Mouse (Mus musculus) liver (tissue): Measurements from ENCODE around the gene Limk2.

ENCODE experiments used
- DNase-seq: peaks from one replicate; pipeline ENCODE4 v3.0.0-alpha.2; 2020; ENCODE audit warnings: mixed read lengths

Limk2 gene

GRCm38 (mm10) chr11:3370162-3370561 is 38.8 kb downstream of the Limk2 start:
- DNase-seq = no peak

GRCm38 (mm10) chr11:3369449-3369848 is 39.5 kb downstream of the Limk2 start:
- no peak for DNase-seq

- DNase-seq = no peak
Observed at GRCm38 (mm10) chr11:3368983-3369382, 40.0 kb downstream of the Limk2 start.

- DNase-seq = no peak
Observed at GRCm38 (mm10) chr11:3366411-3366810, 42.6 kb downstream of the Limk2 start.

- DNase-seq = no peak
Observed at GRCm38 (mm10) chr11:3362854-3363253, 46.1 kb downstream of the Limk2 start.

- DNase-seq = no peak
Observed at GRCm38 (mm10) chr11:3352990-3353585, 55.9 kb downstream of the Limk2 start.

GRCm38 (mm10) chr11:3352131-3352530 is 56.9 kb downstream of the Limk2 start:
- DNase-seq = no peak

GRCm38 (mm10) chr11:3349343-3349695 is 59.7 kb downstream of the Limk2 start:
- no peak for DNase-seq

GRCm38 (mm10) chr11:3348576-3349342 is 60.2 kb downstream of the Limk2 start:
- peak; percentile 55 for DNase-seq

- DNase-seq = no peak
Observed at GRCm38 (mm10) chr11:3347835-3348195, 61.2 kb downstream of the Limk2 start.

GRCm38 (mm10) chr11:3347091-3347834 is 61.7 kb downstream of the Limk2 start:
- DNase-seq = peak; percentile 85

GRCm38 (mm10) chr11:3346351-3346750 is 62.6 kb downstream of the Limk2 start:
- no peak for DNase-seq

GRCm38 (mm10) chr11:3344916-3345315 is 64.1 kb downstream of the Limk2 start:
- DNase-seq = no peak

- DNase-seq = no peak
Observed at GRCm38 (mm10) chr11:3341476-3341875, 67.5 kb downstream of the Limk2 start.

GRCm38 (mm10) chr11:3337961-3338360 is 71.0 kb downstream of the Limk2 start:
- no peak for DNase-seq

- DNase-seq = peak; percentile 17
Observed at GRCm38 (mm10) chr11:3337173-3337955, 71.6 kb downstream of the Limk2 start.

- no peak for DNase-seq
Observed at GRCm38 (mm10) chr11:3336602-3337001, 72.4 kb downstream of the Limk2 start.

GRCm38 (mm10) chr11:3335651-3336216 is 73.3 kb downstream of the Limk2 start:
- DNase-seq = peak; percentile 11

GRCm38 (mm10) chr11:3334711-3335316 is 74.2 kb downstream of the Limk2 start:
- no peak for DNase-seq

- DNase-seq = no peak
Observed at GRCm38 (mm10) chr11:3334141-3334710, 74.8 kb downstream of the Limk2 start.

GRCm38 (mm10) chr11:3333111-3333695 is 75.8 kb downstream of the Limk2 start:
- no peak for DNase-seq
